Mouse (Mus musculus) C2C12 (cell line): ENCODE results near the gene Klf4.

Experiments used
- CTCF ChIP-seq: IDR thresholded peaks from one replicate; pipeline ENCODE4 v1.5.1; 2011; ENCODE audit not compliant: control insufficient read depth, insufficient read depth, insufficient read length
- FOSL1 ChIP-seq: IDR thresholded peaks from one replicate; pipeline ENCODE4 v1.8.0; 2011; ENCODE audit warnings: mild to moderate bottlenecking, low read length; ENCODE audit not compliant: poor library complexity, insufficient read depth, severe bottlenecking
- MAX ChIP-seq: IDR thresholded peaks from one replicate; pipeline ENCODE4 v1.6.1; 2011; ENCODE audit warnings: mild to moderate bottlenecking, control low read depth
- MYOD1 ChIP-seq: IDR thresholded peaks from one replicate; pipeline ENCODE4 v1.6.1; 2011; ENCODE audit warnings: low read depth; ENCODE audit not compliant: control insufficient read depth, insufficient read length

- TF ChIP-seq CTCF (no peak), MAX (no peak), MYOD1 (no peak), FOSL1 (no peak)
These were observed 20.9 kb downstream of the Klf4 start for GRCm38 (mm10) chr4:55511389-55511788.
